Mouse (Mus musculus): Measurements from ENCODE around the gene Tube1.

Gene Tube1

GRCm38 (mm10) chr10:39133462-39134310, at the start of gene Tube1, which contains the start of gene Fam229b:
Gene Tube1 (plus strand): TSS chr10:39133976.
Gene Fam229b (minus strand): TSS chr10:39133914.
- DNase-seq: peak; percentile 97

- peak; percentile 54 for DNase-seq
Observed at GRCm38 (mm10) chr10:39096981-39097380, 36.8 kb upstream of the Tube1 start.

DNA sequence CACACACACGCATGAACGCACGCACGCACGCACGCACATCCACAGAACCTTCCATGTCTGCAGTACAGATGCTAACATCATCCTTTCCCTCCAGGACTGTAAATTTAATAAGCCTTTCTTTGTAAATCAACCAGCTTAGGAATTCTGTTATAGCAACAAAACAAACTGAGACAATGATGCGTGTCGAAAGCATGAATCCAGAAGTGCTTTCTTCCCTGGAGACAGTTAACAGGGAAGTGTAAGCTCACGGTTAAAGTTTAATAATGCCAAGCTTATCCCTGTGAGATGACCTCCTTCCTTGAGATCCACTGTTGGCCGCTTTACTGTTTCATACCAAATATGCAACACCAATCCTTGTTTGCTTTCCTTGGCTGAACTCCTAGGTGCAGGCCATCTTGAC, 35.0 kb upstream of the Tube1 start:
- peak; percentile 12 for DNase-seq

DNA sequence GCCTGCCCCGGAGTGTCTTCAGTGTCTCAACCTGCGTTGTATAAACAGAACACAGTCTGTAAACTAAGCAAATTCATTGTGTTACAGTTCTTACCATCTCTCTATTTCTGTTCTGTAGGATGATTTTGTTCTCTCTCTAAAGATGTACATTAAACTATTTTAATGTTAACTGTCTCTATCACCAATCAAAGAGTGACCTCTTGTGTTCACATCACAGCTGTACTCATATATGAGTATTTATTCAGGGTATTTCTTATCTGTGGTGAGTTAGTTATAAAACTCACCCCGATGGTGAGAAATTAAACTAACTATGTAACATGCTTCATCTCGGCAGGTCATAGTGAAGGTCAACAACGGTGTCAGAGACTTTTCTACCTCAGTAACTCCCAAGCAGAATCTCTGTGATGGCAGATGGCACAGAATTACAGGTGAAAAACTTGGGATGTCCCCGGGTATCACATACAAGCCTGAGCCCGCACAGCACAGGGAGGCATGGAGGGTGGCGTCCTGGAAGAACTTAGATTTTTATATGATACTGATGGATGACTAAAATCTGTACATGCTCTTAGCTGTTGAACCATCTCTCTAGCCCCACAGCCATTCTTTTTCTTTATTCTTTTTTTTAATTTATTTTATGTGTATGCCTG, 28.9 kb upstream of the Tube1 start:
- no peak for DNase-seq

GRCm38 (mm10) chr10:39106413-39106812, 27.4 kb upstream of the Tube1 start:
- no peak for DNase-seq

DNA sequence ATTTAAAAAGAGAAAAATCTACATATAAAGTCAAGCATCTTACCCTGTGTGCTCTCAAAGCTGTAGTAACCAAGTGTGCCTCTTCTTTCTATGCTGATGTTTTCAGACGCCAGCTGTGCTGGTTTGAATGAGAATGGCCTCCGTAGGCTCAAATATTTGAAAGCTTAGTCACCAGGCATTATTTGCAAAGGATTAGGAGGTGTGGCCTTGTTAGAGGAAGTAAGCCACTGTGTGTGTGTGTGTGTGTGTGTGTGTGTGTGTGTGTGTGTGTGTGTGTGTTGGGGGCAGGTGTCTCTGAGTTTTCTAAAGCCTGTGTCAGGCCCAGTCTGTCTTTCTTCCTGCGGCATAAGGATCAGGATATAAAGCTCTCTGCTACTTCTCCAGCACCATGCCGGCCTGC, 26.8 kb upstream of the Tube1 start:
- peak; percentile 7 for DNase-seq

DNA sequence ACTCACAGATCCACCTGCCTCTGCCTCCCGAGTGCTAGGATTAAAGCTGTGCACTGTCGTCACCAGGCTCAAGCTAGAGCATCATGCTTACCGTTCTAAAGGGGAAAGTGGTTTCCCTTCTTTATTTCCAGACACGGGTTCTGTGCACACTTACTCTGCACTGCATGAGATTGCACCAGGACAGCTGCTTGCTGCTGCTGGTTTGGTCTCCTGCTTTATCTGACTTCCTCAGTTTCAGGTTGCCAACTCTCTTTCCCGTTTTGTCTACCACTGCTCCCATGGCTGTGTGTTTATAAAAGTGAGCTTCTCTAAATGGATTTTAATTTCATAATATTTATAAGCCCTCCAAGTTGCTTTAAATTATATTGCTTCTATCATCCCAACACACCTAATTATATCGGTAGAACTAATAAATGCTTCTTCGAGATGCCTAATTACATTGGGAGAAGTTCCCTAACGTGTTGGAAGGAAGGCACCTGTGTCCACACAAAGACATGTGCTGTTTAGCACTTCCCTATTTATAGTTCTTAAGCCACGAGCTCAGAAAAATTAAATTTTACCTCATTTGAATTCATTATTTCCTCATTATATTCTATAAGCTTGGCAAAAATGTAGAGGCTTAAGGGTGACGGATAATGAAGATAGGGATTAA, 24.8 kb upstream of the Tube1 start:
- DNase-seq: no peak

DNA sequence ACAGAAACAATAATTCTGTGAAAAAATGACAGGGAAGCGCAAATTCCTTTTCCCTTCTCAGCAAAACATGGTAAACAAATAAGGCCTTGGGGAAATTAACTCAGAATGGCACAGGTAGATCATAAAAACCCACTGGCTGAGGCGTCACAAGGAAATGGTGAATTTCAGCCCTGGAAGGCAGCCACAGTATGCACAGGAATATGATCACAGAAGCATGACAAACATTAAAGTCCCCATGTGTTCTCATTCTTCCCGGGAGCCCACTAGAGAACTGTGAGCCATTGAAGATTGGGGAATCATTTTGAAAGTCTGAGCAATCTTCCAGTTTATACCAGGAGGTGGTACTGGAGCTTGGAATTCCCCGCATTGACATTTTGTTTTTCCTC, 24.3 kb upstream of the Tube1 start:
- no peak for DNase-seq

GRCm38 (mm10) chr10:39121412-39121811, 12.4 kb upstream of the Tube1 start:
- DNase-seq: peak; percentile 34

DNA sequence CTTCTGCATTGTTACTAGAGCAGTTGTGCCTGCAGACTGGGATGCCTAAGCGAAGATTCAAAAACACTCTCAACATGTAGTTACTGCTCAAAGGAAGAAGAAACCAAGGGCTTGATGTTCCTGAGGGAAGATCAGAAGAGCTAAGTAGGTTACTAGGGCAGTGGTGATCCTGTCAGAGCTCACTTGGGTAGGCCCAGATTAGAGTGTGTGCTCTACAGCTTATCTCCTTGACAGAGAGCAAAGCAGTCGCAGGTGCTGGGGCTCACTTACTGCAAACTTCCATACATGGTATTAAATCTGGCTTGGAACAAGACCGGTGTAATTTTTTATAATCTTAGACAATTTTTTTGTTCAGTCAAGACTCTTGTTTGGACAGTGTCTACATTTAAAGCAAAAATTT, 4.0 kb downstream of the Tube1 start:
- DNase-seq: peak; percentile 41

- no peak for DNase-seq
Observed at GRCm38 (mm10) chr10:39138761-39139160, 5.0 kb downstream of the Tube1 start.

- DNase-seq: no peak
Observed at GRCm38 (mm10) chr10:39140843-39141242, 7.1 kb downstream of the Tube1 start.

GRCm38 (mm10) chr10:39141401-39141800, 7.6 kb downstream of the Tube1 start:
- no peak for DNase-seq

- DNase-seq: no peak
Observed at GRCm38 (mm10) chr10:39142216-39142615, 8.4 kb downstream of the Tube1 start.

DNA sequence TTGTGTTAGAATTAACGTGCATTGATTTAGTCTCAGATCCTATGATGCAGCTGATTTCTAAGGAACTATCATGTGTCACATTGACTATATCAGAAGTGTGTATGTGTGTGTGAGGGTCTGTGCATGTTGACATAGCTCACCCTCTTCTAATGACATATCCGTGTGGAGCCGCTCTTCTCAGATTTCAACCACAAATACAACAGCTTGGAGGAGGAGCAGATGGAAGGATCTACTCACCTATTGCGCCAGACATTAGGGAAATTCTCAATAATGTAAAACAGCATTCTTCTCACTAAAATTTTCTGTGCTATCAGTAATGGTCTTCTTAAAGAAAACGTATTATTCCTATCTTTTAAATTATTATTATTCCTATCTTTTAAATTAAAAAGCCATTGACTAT, 22.9 kb downstream of the Tube1 start:
- DNase-seq: no peak

DNA sequence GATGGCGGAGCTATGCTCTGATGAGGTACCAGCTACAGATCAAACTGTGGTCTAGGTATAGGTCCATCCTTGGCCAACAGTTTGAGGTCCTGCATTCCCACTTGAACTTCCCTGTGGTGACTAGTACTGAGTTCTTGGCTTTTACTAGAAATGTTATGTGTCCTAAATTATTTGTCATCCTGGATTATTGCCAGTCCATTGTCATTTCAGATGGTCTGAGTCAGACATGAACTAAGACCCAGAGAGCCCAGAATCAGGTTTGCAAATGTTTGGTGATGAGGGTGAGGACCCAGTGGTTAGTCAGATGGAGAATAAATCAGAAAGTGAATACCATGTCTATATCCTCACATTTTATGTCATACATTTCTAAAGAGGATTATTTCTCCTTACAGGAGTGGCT, 23.5 kb downstream of the Tube1 start:
- DNase-seq: no peak

- DNase-seq: peak; percentile 15
Observed at GRCm38 (mm10) chr10:39158306-39158705, 24.5 kb downstream of the Tube1 start.

DNA sequence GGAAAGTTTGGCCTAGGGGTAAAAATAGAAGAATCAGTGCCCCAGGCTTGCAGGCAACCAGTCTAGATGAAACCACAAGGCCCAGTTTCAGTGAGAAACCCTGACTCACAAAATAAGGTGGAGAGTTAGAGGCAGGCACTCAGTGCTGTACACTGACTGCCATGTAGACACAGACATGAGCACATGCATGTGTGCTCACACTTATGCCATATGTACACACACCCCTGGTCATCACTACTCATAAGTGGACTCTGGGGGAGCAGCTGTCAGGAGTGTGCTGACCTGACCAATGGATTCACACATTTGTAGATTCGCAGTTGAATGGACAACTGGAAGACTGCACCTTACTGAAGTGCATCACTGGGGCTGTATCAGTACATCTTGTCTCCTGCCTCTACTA, 27.6 kb downstream of the Tube1 start:
- no peak for DNase-seq

DNA sequence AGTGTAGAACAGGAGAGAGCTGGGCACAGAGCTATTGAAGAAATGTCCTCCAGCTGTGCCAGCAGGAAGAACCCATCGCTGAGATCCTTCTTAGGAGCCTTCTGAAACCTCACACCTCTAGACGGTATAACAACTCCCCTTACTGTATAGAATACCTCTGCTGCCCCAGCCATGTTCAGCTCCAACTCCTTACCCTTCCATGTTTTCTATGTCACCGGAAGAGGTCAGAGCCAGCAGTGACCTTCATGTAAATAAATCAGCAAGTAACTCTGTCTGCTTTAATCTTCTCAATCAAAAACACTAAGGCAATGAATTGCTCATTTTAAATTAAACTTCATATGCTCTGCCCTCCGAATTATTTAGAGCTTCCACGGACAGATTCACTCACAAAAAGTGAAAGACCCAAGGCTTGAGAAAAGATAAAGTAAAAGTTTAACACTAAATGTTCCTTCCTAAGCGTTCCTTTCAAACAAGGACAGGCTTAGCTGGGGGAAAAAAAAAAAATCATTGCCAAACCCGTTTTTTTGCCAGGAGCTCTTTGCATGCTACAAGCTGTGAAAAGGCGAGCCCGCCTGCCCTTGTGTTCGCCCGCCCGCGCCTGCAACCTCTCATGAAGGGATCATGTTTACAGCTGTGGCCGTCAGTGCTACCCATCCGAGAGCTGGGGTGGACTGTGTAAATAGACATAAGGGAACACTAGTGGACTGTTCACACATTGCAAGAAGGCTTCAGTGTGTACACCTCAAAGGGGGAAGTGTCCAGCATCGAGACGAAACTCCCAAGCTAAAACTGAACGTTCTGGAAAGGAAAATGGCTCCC, 29.1 kb downstream of the Tube1 start:
- DNase-seq: peak; percentile 25

DNA sequence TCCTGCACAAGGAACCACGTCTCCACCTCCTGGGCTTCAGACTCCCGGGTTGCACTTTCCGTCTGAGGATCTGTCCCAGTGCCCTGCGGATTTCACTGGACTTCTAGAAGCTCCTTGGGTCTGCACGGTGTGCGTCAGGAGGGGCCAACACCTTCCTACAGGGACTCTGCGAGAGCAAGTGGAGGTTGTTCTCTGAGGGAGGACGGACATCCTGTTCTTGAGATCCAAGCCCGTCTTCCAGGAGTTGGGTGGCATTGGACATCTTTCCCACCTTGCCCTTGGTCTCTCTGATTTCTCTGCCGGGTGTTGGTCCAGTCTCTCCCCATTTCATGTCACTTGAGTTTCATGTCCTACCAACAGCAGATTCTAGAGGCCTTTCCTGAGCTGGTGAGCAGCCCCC, 29.9 kb downstream of the Tube1 start, which contains the start of gene Ccn6:
Gene Ccn6 (minus strand): TSS at position 101 of the 400 bp plus-strand sequence.
- no peak for DNase-seq

DNA sequence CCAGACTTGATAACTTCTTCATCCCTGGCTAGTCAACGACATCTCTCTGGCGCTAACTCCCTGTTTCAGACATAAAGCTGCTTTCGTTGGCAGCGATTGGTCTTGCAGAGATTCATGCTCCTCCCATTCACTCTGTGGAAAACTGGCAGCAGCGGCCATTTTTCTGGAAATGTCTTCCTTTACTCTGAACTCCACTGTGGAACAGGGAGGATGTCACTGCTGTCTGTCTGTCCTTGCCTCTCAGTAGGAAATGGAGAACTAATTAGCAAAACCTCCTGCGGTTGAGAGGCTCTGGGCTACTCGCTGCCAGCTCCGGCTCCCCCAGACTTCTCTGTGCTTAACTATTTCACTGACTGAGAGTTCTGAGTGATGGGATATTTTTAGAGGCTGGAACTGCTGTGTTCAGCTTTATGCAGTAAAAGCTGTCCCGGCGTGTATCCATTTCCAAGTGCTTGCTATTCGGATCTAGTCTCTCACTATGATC, 31.9 kb downstream of the Tube1 start:
- peak; percentile 71 for DNase-seq

GRCm38 (mm10) chr10:39167611-39168010, 33.8 kb downstream of the Tube1 start:
- no peak for DNase-seq

GRCm38 (mm10) chr10:39169642-39170041, 35.9 kb downstream of the Tube1 start:
- no peak for DNase-seq
